Mouse (Mus musculus) kidney, postnatal 14 days (tissue): Measurements from ENCODE around the gene Ifi213.
"Not testable (repeated sequence)": the region's sequence is repeated elsewhere in the genome, so short reads cannot be mapped to it uniquely, and the experiment has no call there.

Source experiments
- DNase-seq: peaks from one replicate; pipeline ENCODE4 v3.0.0; 2022; ENCODE audit warnings: mixed read lengths

Gene Ifi213

GRCm38 (mm10) chr1:173598838-173599494, at the start of gene Ifi213:
Gene Ifi213 (minus strand): TSS chr1:173599274.
- DNase-seq, result not testable (repeated sequence)

- no peak for DNase-seq
These were observed 46.3 kb upstream of the Ifi213 start for GRCm38 (mm10) chr1:173645393-173645792.

- no peak for DNase-seq
These were observed 35.0 kb upstream of the Ifi213 start for GRCm38 (mm10) chr1:173633969-173634645.

GRCm38 (mm10) chr1:173630622-173631021, 31.5 kb upstream of the Ifi213 start, which contains the start of gene Ifi209:
Gene Ifi209 (plus strand): TSS chr1:173630917.
- DNase-seq, result not testable (repeated sequence)

- DNase-seq, result no peak
These were observed 27.6 kb upstream of the Ifi213 start for GRCm38 (mm10) chr1:173626686-173627085.

GRCm38 (mm10) chr1:173624052-173624451, 25.0 kb upstream of the Ifi213 start:
- no peak for DNase-seq

- DNase-seq, result not testable (repeated sequence)
These were observed 23.1 kb upstream of the Ifi213 start for GRCm38 (mm10) chr1:173622216-173622615.

- not testable (repeated sequence) for DNase-seq
These were observed 11.2 kb upstream of the Ifi213 start for GRCm38 (mm10) chr1:173610291-173610690.

- not testable (repeated sequence) for DNase-seq
These were observed 9.4 kb downstream of the Ifi213 start for GRCm38 (mm10) chr1:173589698-173590097.

GRCm38 (mm10) chr1:173579921-173580585, 19.0 kb downstream of the Ifi213 start:
- no peak for DNase-seq

GRCm38 (mm10) chr1:173579079-173579478, 20.0 kb downstream of the Ifi213 start:
- no peak for DNase-seq

- not testable (repeated sequence) for DNase-seq
These were observed 48.5 kb downstream of the Ifi213 start for GRCm38 (mm10) chr1:173550491-173551050.

- not testable (repeated sequence) for DNase-seq
These were observed 50.3 kb downstream of the Ifi213 start for GRCm38 (mm10) chr1:173548798-173549197.

- DNase-seq, result not testable (repeated sequence)
These were observed 63.3 kb downstream of the Ifi213 start, which contains the start of gene Ifi214 for GRCm38 (mm10) chr1:173535791-173536190. Gene Ifi214 (minus strand): TSS chr1:173535957.

GRCm38 (mm10) chr1:173521452-173521851, 77.6 kb downstream of the Ifi213 start:
- DNase-seq, result no peak
